Mouse (Mus musculus): ENCODE data around the gene BC029722. TPM values are rescaled to one million over a fixed set of nuclear protein-coding genes. Genes with fewer than 3 reads are reported as not detected.
A peak's percentile ranks its signal among the peaks of the same experiment; 100 is the strongest.

Gene BC029722
- polyA plus RNA-seq, 1 experiment, result 56.4 TPM

- Histone ChIP-seq H3K36me3 (ENCODE audit: control insufficient read depth, insufficient read depth, low read length) (no peaks in the 10 kb centered on the region), H3K27me3 (replicated peaks; ENCODE audit: control insufficient read depth, insufficient read depth, low read length) (peaks cover 2% of the 10 kb centered on the region; the same call in 1 of the 2 replicates), H3K4me1 (ENCODE audit: control insufficient read depth, insufficient read depth, low read length) (0 out of 2 replicates have a peak, but pooled peaks cover 2% of the 10 kb centered on the region), H3K27ac (ENCODE audit: insufficient read depth, low read depth, low read length) (no peak within 1 kb of the TSS), H3K4me3 (ENCODE audit: insufficient read depth, low read depth, low read length) (peak within 1 kb of the TSS; percentile 14; the same call in 1 of the 2 replicates)
- TF ChIP-seq CTCF (conservative IDR thresholded peaks at IDR 0.05; ENCODE audit: insufficient read depth, insufficient read length, low read depth, low read length) (no peak), POLR2A (IDR thresholded peaks at IDR 0.05; ENCODE audit: low read depth, low read length) (no peak)
- DNase-seq, result no peak
- WGBS, result 17% methylated on average over 100 of the region's 100 CpGs
These were observed 44.1 kb downstream of the BC029722 start, which contains the start of gene Mmp24 for GRCm38 (mm10) chr2:155774927-155775684. Mmp24 (plus strand) TSS chr2:155775342.

GRCm38 (mm10) chr2:155774261-155774926, 44.8 kb downstream of the BC029722 start:
- DNase-seq, result no peak
- H3K4me1 ChIP-seq (ENCODE audit: control insufficient read depth, insufficient read depth, low read length), result 0 out of 2 replicates have a peak, but pooled peaks cover 2% of the 10 kb centered on the region
- 58% methylated on average over 11 of the region's 11 CpGs for WGBS
- peaks cover 2% of the 10 kb centered on the region; the same call in 1 of the 2 replicates for H3K27me3 ChIP-seq (replicated peaks; ENCODE audit: control insufficient read depth, insufficient read depth, low read length)
- TF ChIP-seq POLR2A (IDR thresholded peaks at IDR 0.05; ENCODE audit: low read depth, low read length), result no peak
- no peak for TF ChIP-seq CTCF (conservative IDR thresholded peaks at IDR 0.05; ENCODE audit: insufficient read depth, insufficient read length, low read depth, low read length)
- H3K36me3 ChIP-seq (ENCODE audit: control insufficient read depth, insufficient read depth, low read length), result no peaks in the 10 kb centered on the region
- no peak overlapping the region for H3K27ac ChIP-seq (ENCODE audit: insufficient read depth, low read depth, low read length)
- H3K4me3 ChIP-seq (ENCODE audit: insufficient read depth, low read depth, low read length), result no peak overlapping the region

- DNase-seq, result no peak
- TF ChIP-seq CTCF (conservative IDR thresholded peaks at IDR 0.05; ENCODE audit: insufficient read depth, insufficient read length, low read depth, low read length), result no peak
- no peak for TF ChIP-seq POLR2A (IDR thresholded peaks at IDR 0.05; ENCODE audit: low read depth, low read length)
- Histone ChIP-seq H3K36me3 (ENCODE audit: control insufficient read depth, insufficient read depth, low read length) (no peaks in the 10 kb centered on the region), H3K27me3 (replicated peaks; ENCODE audit: control insufficient read depth, insufficient read depth, low read length) (peaks cover 2% of the 10 kb centered on the region; the same call in 1 of the 2 replicates), H3K4me3 (ENCODE audit: insufficient read depth, low read depth, low read length) (no peak overlapping the region), H3K4me1 (ENCODE audit: control insufficient read depth, insufficient read depth, low read length) (0 out of 2 replicates have a peak, but pooled peaks cover 2% of the 10 kb centered on the region), H3K27ac (ENCODE audit: insufficient read depth, low read depth, low read length) (no peak overlapping the region)
- WGBS, result 64% methylated on average over 4 of the region's 4 CpGs
These were observed 45.6 kb downstream of the BC029722 start for GRCm38 (mm10) chr2:155773664-155774063.

Other genes with a start within 250 kb of the BC029722 start
- gene Gss, start 226.6 kb downstream of the BC029722 start, polyA plus RNA-seq (2012; rRNA removed), result 248 and 308 TPM in 2 replicates
- 0.05 TPM in 1 of 2 replicates, not detected in the other for gene Myh7b, start 208.2 kb downstream of the BC029722 start, polyA plus RNA-seq (2012; rRNA removed)
- gene Trpc4ap, start 127.0 kb downstream of the BC029722 start, polyA plus RNA-seq (2012; rRNA removed), result 110 and 141 TPM in 2 replicates
- gene Edem2, start 90.0 kb downstream of the BC029722 start, polyA plus RNA-seq (2012; rRNA removed), result 44.9 and 53.7 TPM in 2 replicates
- not detected in 2 replicates for gene Gm17581, start 83.6 kb downstream of the BC029722 start, polyA plus RNA-seq (2012; rRNA removed)
- gene Procr, start 68.3 kb downstream of the BC029722 start, polyA plus RNA-seq (2012; rRNA removed), result 3.6 and 3.9 TPM in 2 replicates
- 0.12 and 0.14 TPM in 2 replicates for gene Mmp24, start 44.1 kb downstream of the BC029722 start, polyA plus RNA-seq (2012; rRNA removed)
- gene Eif6, start 7.5 kb upstream of the BC029722 start, polyA plus RNA-seq (2012; rRNA removed), result 108 and 113 TPM in 2 replicates
- gene Fam83c, start 15.4 kb upstream of the BC029722 start, polyA plus RNA-seq (2012; rRNA removed), result 0.03 TPM in 1 of 2 replicates, not detected in the other
- gene Uqcc1, start 110.9 kb upstream of the BC029722 start, polyA plus RNA-seq (2012; rRNA removed), result 64.1 and 74.9 TPM in 2 replicates
- gene Gm15557, start 121.3 kb upstream of the BC029722 start, polyA plus RNA-seq (2012; rRNA removed), result not detected in 2 replicates
- gene Gdf5, start 125.9 kb upstream of the BC029722 start, polyA plus RNA-seq (2012; rRNA removed), result 0.29 and 0.41 TPM in 2 replicates
- gene Cep250, start 137.0 kb upstream of the BC029722 start, polyA plus RNA-seq (2012; rRNA removed), result 6.6 and 6.9 TPM in 2 replicates
- 2.6 and 2.9 TPM in 2 replicates for gene 6430550D23Rik, start 188.6 kb upstream of the BC029722 start, polyA plus RNA-seq (2012; rRNA removed)
- gene Ergic3, start 188.6 kb upstream of the BC029722 start, polyA plus RNA-seq (2012; rRNA removed), result 327 and 345 TPM in 2 replicates
- 0.38 and 0.67 TPM in 2 replicates for gene Fer1l4, start 233.5 kb upstream of the BC029722 start, polyA plus RNA-seq (2012; rRNA removed)
- 3.3 and 3.6 TPM in 2 replicates for gene Spag4, start 245.7 kb upstream of the BC029722 start, polyA plus RNA-seq (2012; rRNA removed)

All from kidney, adult 2 months (tissue).